Mouse (Mus musculus) forelimb bud, embryonic 11.5 days (tissue): ENCODE results near the gene Trpv6.
A peak's percentile ranks its signal among the peaks of the same experiment; 100 is the strongest.

Experiments
- DNase-seq: peaks from one replicate; pipeline ENCODE4 v3.0.0-alpha.2; 2012; ENCODE audit warnings: low read depth, low spot score

Trpv6 gene

GRCm38 (mm10) chr6:41621241-41621990 is 14.8 kb downstream of the Trpv6 start:
- DNase-seq = no peak

DNA sequence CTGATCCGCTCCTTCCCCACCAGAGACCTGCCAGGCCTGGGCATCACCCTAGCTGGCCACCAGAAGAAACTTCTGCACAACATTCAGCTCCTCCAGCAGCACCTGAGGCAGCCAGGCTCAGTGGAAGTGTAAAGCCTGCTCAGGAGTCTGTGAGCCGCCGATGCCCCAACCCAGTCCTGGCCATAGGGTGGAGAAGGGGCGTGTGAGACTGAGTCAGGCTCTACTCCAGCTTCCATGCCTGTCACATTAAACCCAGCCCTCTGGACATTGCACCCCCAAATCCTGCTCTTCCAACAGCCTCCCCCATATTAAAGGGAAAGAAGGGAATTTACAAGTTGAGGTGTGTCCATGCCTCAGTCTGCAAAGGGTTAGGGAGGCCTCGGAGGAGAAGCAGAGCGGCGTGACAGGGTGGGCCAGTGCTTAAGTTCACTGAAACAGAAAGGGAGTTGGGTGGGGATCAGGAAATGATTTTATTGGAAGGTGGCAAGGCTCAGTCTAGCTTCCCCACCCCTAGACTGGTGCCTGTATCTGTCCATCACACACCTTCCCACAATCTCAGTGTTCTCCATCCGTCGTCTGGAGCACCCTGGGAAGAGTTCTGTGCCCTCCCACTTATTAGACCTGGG is 15.9 kb downstream of the Trpv6 start:
- no peak for DNase-seq

DNA sequence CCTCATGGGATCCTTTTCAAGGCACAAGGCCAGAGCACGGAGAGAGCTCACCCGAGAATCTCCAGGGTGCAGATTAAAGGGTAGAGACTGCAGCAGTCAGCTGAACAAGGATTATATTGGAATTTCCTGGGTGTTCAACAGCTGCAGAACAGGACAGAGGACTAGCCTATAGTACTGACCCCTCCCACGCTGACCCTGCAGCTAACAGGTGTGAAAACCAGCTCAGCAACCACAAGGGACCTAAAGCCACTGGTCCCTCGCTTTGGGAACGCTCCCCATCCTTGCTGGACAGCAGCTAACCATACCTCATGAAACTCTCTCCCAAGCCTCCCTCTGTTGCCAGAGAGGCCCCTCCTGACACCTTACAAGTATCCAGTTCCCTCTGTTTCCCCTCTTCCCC is 28.6 kb downstream of the Trpv6 start:
- no peak for DNase-seq

DNA sequence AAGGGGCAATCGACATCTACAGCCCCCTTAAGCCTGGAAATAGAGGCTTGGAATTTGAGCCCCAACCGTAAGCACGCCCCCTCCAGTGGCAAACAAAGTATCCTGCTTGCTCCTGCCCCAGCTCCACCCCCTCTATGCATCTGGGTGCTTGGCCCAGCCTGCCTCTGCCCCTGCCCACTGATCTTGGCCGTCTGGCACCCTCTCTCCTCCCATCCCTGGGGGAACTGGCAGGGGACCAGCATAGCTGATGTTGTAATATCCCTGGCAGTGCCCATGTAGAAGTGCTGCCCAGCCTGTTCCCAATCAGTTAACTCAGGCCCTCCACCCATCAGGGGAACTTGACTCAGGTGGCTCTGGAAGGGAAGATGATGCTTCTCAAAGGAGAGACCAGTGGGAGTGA is 30.0 kb downstream of the Trpv6 start:
- peak; percentile 6 for DNase-seq

- no peak for DNase-seq
Measured at GRCm38 (mm10) chr6:41605794-41606104, 30.5 kb downstream of the Trpv6 start.

- peak; percentile 77 for DNase-seq
Measured at GRCm38 (mm10) chr6:41605061-41605793, 31.0 kb downstream of the Trpv6 start, which contains the start of gene Ephb6. Gene Ephb6 (plus strand): TSS chr6:41605482.

GRCm38 (mm10) chr6:41604401-41605050 is 31.7 kb downstream of the Trpv6 start:
- peak; percentile 81 for DNase-seq

- no peak for DNase-seq
Measured at GRCm38 (mm10) chr6:41582189-41582588, 54.0 kb downstream of the Trpv6 start.

- DNase-seq = no peak
Measured at GRCm38 (mm10) chr6:41581295-41581694, 54.9 kb downstream of the Trpv6 start.

DNA sequence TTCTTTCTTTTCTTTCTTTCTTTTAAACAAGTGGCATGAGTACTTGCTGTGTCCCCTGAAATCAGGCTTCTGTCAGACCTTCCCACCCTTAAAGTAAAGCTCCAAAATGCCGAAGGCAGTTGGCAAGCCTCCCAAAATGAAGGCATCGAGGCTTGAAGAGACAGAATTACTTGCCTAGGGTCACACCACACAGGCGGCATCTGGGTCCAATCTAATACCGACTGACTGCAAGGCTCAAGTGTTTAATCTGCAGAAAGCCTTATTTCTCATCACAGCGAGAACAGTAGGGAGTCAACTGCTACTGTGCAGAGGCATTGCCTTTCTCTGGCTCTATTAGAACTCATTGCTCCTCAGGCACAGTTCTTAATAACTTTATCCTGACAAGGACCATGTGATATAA is 58.9 kb downstream of the Trpv6 start:
- DNase-seq = peak; percentile 30

DNA sequence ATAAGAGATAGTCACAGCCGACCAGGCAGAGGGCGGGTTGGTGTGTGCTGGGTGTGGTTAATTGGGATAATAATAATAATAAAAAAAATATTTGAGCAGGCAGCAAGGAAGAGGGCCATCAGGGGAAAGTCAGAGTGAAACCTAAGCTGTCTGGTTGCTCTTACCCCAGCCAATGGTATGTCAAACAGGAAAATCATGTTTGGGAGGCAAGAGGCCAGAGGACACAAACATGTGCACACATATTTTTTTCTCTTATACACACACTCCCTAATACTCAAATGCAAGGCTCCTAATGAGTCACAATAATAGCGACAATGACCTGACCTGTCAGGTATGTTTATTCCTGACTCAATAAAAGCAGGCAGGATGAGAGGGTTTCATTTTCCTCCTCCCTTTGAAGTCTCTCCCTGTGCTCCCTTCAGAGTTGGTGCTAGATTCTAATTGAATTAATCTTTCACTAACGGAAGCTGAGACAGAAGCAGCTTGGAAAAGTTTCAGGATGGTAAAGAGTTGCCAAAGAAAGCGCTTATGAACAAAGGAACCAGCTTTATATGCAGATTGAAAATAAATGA is 59.6 kb downstream of the Trpv6 start:
- DNase-seq = no peak
